ENCODE assay signal across 14 mouse cellular contexts in the genomic region with DNA sequence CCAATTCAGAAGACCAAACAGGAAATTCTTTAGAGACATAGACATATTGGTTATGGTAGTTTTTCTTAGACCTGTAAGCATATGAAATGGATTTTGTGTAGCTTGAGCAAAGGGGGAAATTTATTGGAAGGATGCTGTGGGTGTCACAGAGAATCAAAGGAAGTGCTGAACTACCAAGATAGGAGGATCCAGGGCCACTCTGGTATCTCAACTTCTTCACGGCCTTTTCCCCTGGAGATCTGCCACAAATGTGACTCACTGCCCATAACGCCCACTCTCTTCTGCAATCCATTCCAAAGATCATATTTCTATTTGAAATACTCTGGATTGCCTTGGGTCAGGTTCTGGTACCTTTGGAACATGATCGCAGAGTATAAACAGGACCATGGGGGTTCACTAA.
DNase-seq lines count a peak whose midpoint lies in the region; ATAC-seq and TF ChIP-seq lines count a peak whose summit lies in the region.
"Had no signal": no experiment of that assay in that cellular context is flagged by ENCODE, and none has a peak within 500 bp of the region (broad histone marks: within the 10 kb centered on the region; RNA-seq: fewer than 3 reads in every experiment).

No protein-coding gene starts in this region.

- H3K9ac ChIP-seq in MEL (ENCODE audit: control insufficient read depth, low read depth, low read length, poor library complexity, severe bottlenecking): no peak overlapping the region
- no peak overlapping the region for H3K9ac ChIP-seq in forebrain, embryonic 13.5 days
- no peak overlapping the region for H3K9ac ChIP-seq in neural tube, embryonic 15.5 days (replicated peaks)
- H3K9ac ChIP-seq: forebrain, postnatal 0 days; limb, embryonic 13.5 days had no signal

- no peak overlapping the region for H3K4me2 ChIP-seq in forebrain, embryonic 13.5 days
- no peak overlapping the region for H3K4me2 ChIP-seq in neural tube, embryonic 15.5 days
- H3K4me2 ChIP-seq: limb, embryonic 13.5 days had no signal

- DNase-seq in kidney, postnatal 14 days: peak; percentile 25
- DNase-seq in kidney, adult 11 months: no peak
- DNase-seq in MEL (ENCODE audit: low read depth, low spot score): peak; percentile 17
- peak; percentile 51 for DNase-seq in adrenal gland, postnatal 10 days
- DNase-seq in lung, postnatal 10 days: peak; percentile 56
- DNase-seq: cerebellum, postnatal 36 days; forebrain, postnatal 0 days; heart, adult 2 months; heart, postnatal 36 days; retina, postnatal 1 day had no signal

- no peaks in the 10 kb centered on the region for H3K27me3 ChIP-seq in MEL (ENCODE audit: control insufficient read depth in 1 of 2, insufficient read depth in 2 of 2, low read length in 2 of 2)
- H3K27me3 ChIP-seq in forebrain, embryonic 13.5 days: no peaks in the 10 kb centered on the region
- H3K27me3 ChIP-seq in neural tube, embryonic 15.5 days (replicated peaks): no peaks in the 10 kb centered on the region
- H3K27me3 ChIP-seq: CH12.LX; limb, embryonic 13.5 days had no signal

- no peak overlapping the region for H3K4me3 ChIP-seq in MEL (ENCODE audit: control insufficient read depth in 1 of 2, insufficient read depth in 1 of 2, low read depth in 2 of 2, low read length in 2 of 2)
- H3K4me3 ChIP-seq in forebrain, embryonic 13.5 days: no peak overlapping the region
- H3K4me3 ChIP-seq in neural tube, embryonic 15.5 days (replicated peaks): no peak overlapping the region
- H3K4me3 ChIP-seq: heart, adult 2 months; limb, embryonic 13.5 days had no signal

- H3K36me3 ChIP-seq in MEL (ENCODE audit: control insufficient read depth in 1 of 2, insufficient read depth in 2 of 2, low read length in 2 of 2): no peaks in the 10 kb centered on the region
- H3K36me3 ChIP-seq in forebrain, embryonic 13.5 days (ENCODE audit: poor library complexity, severe bottlenecking): no peaks in the 10 kb centered on the region
- H3K36me3 ChIP-seq in neural tube, embryonic 15.5 days: no peaks in the 10 kb centered on the region
- H3K36me3 ChIP-seq: limb, embryonic 13.5 days had no signal

- no peak for ATAC-seq in forebrain, embryonic 13.5 days
- no peak for ATAC-seq in neural tube, embryonic 15.5 days (ENCODE audit: low FRiP score)
- ATAC-seq: forebrain, postnatal 0 days had no signal

- WGBS in forebrain, embryonic 13.5 days: 91% methylated on average over 3 of the region's 3 CpGs
- WGBS in neural tube, embryonic 15.5 days: 94% methylated on average over 3 of the region's 3 CpGs

- no peak overlapping the region for H3K27ac ChIP-seq in MEL (ENCODE audit: control insufficient read depth, low read depth, low read length)
- no peak overlapping the region for H3K27ac ChIP-seq in forebrain, embryonic 13.5 days
- no peak overlapping the region for H3K27ac ChIP-seq in neural tube, embryonic 15.5 days (replicated peaks)
- H3K27ac ChIP-seq: heart, adult 2 months; limb, embryonic 13.5 days had no signal

- H3K9me3 ChIP-seq in MEL (replicated peaks; ENCODE audit: insufficient read depth, low read length): no peaks in the 10 kb centered on the region
- no peaks in the 10 kb centered on the region for H3K9me3 ChIP-seq in forebrain, embryonic 13.5 days (replicated peaks)
- H3K9me3 ChIP-seq in neural tube, embryonic 15.5 days (replicated peaks): no peaks in the 10 kb centered on the region
- H3K9me3 ChIP-seq: limb, embryonic 13.5 days had no signal

- no peaks in the 10 kb centered on the region for H3K4me1 ChIP-seq in MEL (ENCODE audit: control insufficient read depth in 1 of 2, insufficient read depth in 2 of 2, low read length in 2 of 2)
- no peaks in the 10 kb centered on the region for H3K4me1 ChIP-seq in forebrain, embryonic 13.5 days
- no peaks in the 10 kb centered on the region for H3K4me1 ChIP-seq in neural tube, embryonic 15.5 days
- H3K4me1 ChIP-seq: limb, embryonic 13.5 days had no signal

- TF ChIP-seq EP300 in MEL (IDR thresholded peaks at IDR 0.05; ENCODE audit: low read depth in 1 of 2, low read length in 2 of 2): peak in 1 of 2 experiments; percentile 23; a peak in 1 of 4 replicates

- TF ChIP-seq POLR2A in MEL (IDR thresholded peaks at IDR 0.05; ENCODE audit: control insufficient read depth in 1 of 2, insufficient read depth in 1 of 2, low read depth in 1 of 2, low read length in 2 of 2, poor library complexity in 1 of 2): no peak

- TF ChIP-seq RAD21 in MEL (IDR thresholded peaks at IDR 0.05; ENCODE audit: low read depth, low read length): no peak

- no peaks in the 10 kb centered on the region for H3K79me2 ChIP-seq in MEL (ENCODE audit: control insufficient read depth, insufficient read depth, low read length, poor library complexity)

- no peak for TF ChIP-seq CTCF in MEL (IDR thresholded peaks at IDR 0.05 in 2 of 3, conservative IDR thresholded peaks at IDR 0.05 in 1 of 3; ENCODE audit: control insufficient read depth in 1 of 3, insufficient read depth in 1 of 3, low read depth in 2 of 3, low read length in 3 of 3, poor library complexity in 1 of 3, severe bottlenecking in 1 of 3)

TF ChIP-seq in MEL, 35 proteins besides CTCF, POLR2A, EP300 and RAD21:
- TF ChIP-seq USF1 (IDR thresholded peaks at IDR 0.05; ENCODE audit: low read depth, low read length): no peak
- no peak for TF ChIP-seq MEF2A (IDR thresholded peaks at IDR 0.05; ENCODE audit: extremely low read depth, insufficient replicate concordance, low read depth, low read length, poor library complexity, severe bottlenecking)
- no peak for TF ChIP-seq BHLHE40 (IDR thresholded peaks at IDR 0.05; ENCODE audit: borderline replicate concordance, low read depth, low read length)
- no peak for TF ChIP-seq RCOR1 (IDR thresholded peaks at IDR 0.05; ENCODE audit: low read depth, low read length)
